Mouse (Mus musculus) skeletal muscle tissue, adult 2 months (tissue): Measurements from ENCODE around the gene Gorasp2.
A peak's percentile ranks its signal among the peaks of the same experiment; 100 is the strongest.

ENCODE experiments used
- DNase-seq: peaks from one replicate; pipeline ENCODE4 v3.0.0-alpha.2; 2012; ENCODE audit warnings: low read depth, low spot score

The Gorasp2 gene

GRCm38 (mm10) chr2:70660887-70661714, at the start of gene Gorasp2:
Gene Gorasp2 (plus strand): TSS chr2:70661576.
- peak; percentile 95 for DNase-seq

- DNase-seq = no peak
These were observed 46.5 kb upstream of the Gorasp2 start for GRCm38 (mm10) chr2:70614745-70615351.

GRCm38 (mm10) chr2:70616076-70616475, 45.3 kb upstream of the Gorasp2 start:
- no peak for DNase-seq

- no peak for DNase-seq
These were observed 44.8 kb upstream of the Gorasp2 start for GRCm38 (mm10) chr2:70616617-70617016.

- DNase-seq = no peak
These were observed 42.0 kb upstream of the Gorasp2 start for GRCm38 (mm10) chr2:70619232-70619835.

- DNase-seq = no peak
These were observed 41.2 kb upstream of the Gorasp2 start for GRCm38 (mm10) chr2:70620225-70620624.

- no peak for DNase-seq
These were observed 39.1 kb upstream of the Gorasp2 start for GRCm38 (mm10) chr2:70622244-70622643.

- DNase-seq = no peak
These were observed 35.6 kb upstream of the Gorasp2 start for GRCm38 (mm10) chr2:70625761-70626160.

GRCm38 (mm10) chr2:70628397-70628796, 33.0 kb upstream of the Gorasp2 start:
- DNase-seq = no peak

GRCm38 (mm10) chr2:70629339-70629761, 32.0 kb upstream of the Gorasp2 start:
- DNase-seq = no peak

GRCm38 (mm10) chr2:70629921-70630320, 31.5 kb upstream of the Gorasp2 start:
- no peak for DNase-seq

- no peak for DNase-seq
These were observed 30.1 kb upstream of the Gorasp2 start for GRCm38 (mm10) chr2:70631321-70631720.

- no peak for DNase-seq
These were observed 29.0 kb upstream of the Gorasp2 start for GRCm38 (mm10) chr2:70632412-70632811.

- no peak for DNase-seq
These were observed 27.2 kb upstream of the Gorasp2 start for GRCm38 (mm10) chr2:70634028-70634690.

GRCm38 (mm10) chr2:70640968-70641367, 20.4 kb upstream of the Gorasp2 start:
- DNase-seq = no peak

- DNase-seq = peak; percentile 27
These were observed 18.3 kb upstream of the Gorasp2 start for GRCm38 (mm10) chr2:70642971-70643565.

GRCm38 (mm10) chr2:70645266-70645780, 16.1 kb upstream of the Gorasp2 start:
- no peak for DNase-seq

GRCm38 (mm10) chr2:70647681-70648080, 13.7 kb upstream of the Gorasp2 start:
- no peak for DNase-seq

- DNase-seq = no peak
These were observed 13.1 kb upstream of the Gorasp2 start for GRCm38 (mm10) chr2:70648271-70648670.

- DNase-seq = no peak
These were observed 11.9 kb upstream of the Gorasp2 start for GRCm38 (mm10) chr2:70649471-70649870.

- no peak for DNase-seq
These were observed 9.6 kb upstream of the Gorasp2 start for GRCm38 (mm10) chr2:70651820-70652219.
